Mouse (Mus musculus) erythroblast, embryonic 14.5 days (primary cell): ENCODE measurements around the gene Col4a3.

Experiments used
- GATA1 ChIP-seq: IDR thresholded peaks from 2 replicates; pipeline ENCODE4 v1.6.1; 2012; ENCODE audit warnings: low read length, inconsistent platforms, mixed read lengths
- TAL1 ChIP-seq: IDR thresholded peaks from 3 replicates; pipeline ENCODE4 v1.6.1; 2012; ENCODE audit warnings: low read length, inconsistent platforms, mixed read lengths

- TF ChIP-seq GATA1 (no peak), TAL1 (no peak)
These were observed 161.2 kb downstream of the Col4a3 start for GRCm38 (mm10) chr1:82747714-82748452.
